Mouse (Mus musculus) left cerebral cortex, postnatal 10 days (tissue): Measurements from ENCODE around the gene Pak3. TPM values are rescaled to one million over a fixed set of nuclear protein-coding genes. Genes with fewer than 3 reads are reported as not detected.

Source experiments
- DNase-seq, 2 experiments: peaks; one replicate each; pipeline ENCODE4 v3.0.0; 2021 to 2022; ENCODE audit warnings: low spot score in 2 of 2, mixed read lengths in 1 of 2; ENCODE audit errors: extremely low spot score in 1 of 2
- intact Hi-C: fragments of 180-260 bp; cut with DNase I; formaldehyde crosslinking; loops from one replicate; pipeline ENCODE4 v1.15.1; 2025
- total RNA-seq, 2 experiments: library from RNA; stranded (reverse); gene quantifications; 2 replicates each; pipeline ENCODE4 v1.2.3; 2021

Pak3 gene
- total RNA-seq, 2 experiments from 2014 or later, result 164 to 180 TPM

DNA sequence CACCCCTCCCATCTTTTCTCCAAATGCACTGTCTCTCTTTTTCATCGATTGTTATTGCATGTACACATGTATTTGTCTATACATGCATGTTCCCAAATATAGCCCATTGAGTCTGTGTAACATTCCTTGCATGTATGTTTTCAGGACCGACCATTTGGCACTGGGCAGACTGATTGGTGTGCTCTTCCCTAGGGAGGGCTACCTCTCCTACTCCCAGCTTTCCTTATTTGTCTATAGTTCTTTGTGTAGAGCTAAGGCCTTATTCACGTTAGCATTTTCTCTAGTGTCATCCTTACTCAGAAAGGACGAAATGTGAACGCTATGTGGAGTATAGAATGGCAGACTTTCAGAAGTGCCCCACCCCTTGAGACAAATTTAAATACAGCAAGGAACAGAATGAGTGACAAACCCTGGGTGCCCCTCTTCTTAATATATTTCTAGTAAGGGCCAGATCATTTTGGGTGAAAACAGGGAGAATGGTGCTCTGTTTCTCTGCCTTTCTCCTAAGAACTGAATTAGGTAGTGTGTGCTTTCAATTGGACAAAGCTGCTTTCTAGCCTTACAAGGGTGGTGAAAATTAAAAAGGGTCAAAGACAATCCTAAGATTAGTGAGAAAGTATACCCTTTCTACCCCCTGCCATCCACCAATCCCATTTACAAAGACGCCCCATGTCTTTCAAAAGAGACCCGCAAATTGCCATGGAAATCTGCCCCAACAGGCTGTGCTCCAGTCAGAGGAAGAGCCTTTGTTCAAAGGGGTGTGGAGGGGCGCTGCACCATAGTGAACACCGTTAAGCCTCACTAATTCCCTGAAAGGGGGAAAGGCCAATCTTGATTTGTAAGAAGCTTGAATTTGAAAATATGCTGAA, 136.2 kb downstream of the Pak3 start:
- DNase-seq, result no peak
- intact Hi-C loops, result no loop called here

DNA sequence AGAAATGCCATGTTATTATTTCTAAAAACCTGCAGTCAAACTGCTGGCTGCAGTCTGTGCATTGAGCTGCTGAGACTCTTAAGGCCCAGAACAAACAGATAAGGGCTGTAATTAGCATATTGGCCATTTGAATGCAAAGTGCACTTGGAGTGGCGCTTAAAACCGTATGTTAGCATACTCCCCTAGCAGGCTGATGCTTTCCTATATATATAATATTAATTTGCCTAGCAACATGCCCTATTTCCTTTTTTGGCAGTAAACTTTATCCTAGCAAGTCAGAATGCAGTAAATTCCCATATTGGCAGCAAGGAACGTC, 136.7 kb downstream of the Pak3 start:
- no peak for DNase-seq
- intact Hi-C loops, result no loop called here

DNA sequence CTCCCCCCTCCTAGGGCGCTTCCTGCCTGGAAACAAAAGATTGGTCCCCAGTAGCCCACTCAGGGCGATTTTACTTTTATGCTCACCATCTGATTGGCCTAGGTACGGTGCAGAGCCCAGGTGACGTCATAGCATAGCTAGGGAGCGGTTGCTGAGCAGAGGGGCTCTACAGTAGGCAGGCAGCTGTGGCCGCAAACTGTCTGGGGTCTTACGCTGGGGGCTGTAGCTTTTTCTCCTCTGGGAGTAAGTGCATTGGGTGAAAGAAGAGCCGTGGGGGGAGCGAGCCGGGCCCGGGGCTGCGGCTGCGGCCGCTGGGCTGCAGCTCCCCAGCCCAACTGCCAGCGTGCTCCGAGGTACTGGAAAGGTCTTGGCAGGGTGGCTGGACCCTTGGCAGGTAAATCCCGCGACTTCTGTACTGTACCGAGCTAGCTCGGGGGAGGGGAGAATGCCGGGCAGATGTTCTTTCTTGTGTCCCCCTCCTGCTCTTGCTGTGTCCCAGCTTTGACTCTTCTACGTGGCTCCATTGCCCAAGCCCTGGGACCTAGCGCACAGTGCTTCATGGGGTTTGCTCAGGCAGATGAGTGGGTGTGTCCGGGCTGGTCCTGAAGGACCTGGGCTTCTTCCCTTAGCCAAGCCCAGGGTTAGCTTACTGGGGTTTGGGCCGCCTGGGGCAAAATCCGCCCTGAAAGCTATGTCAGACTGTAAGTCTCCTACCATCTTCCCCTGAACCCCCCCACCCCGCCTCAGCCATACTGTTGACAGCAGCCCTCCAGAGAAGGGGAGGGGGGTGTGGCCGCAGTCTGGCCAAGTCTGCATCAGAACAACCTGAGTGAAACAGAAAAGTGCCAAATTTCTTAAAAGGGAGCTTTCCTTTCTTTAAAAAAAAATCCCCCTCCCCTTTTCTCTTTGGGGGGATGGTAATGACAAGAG, 146.1 kb downstream of the Pak3 start:
- intact Hi-C loops, result loop anchor here (5.0 kb wide), 2 partner anchors 147 to 202 kb away; partner anchors contain the start of gene Pak3
- DNase-seq, result peak; percentile 45 to 49

DNA sequence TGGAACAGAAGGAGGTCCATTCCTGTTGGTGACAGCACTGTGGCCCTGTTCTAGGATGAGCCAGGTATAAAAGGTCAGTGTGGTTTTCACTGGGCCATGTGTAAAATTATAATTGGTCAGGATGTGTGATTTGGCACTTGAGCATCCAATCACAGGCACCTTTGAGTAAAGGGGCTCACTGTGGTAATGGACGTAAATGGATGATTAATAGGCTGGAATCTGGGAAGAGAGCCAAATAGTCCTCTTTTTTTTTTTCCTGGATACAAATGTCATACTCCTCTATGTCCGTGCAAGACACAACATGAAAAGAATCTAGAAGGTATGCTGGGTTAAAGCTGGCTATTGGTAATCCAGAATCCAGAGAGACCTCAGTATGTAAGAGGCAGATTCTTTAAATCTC, 147.4 kb downstream of the Pak3 start:
- no peak for DNase-seq
- intact Hi-C loops, result loop anchor here (5.0 kb wide), 2 partner anchors 148 to 203 kb away; partner anchors contain the start of gene Pak3

DNA sequence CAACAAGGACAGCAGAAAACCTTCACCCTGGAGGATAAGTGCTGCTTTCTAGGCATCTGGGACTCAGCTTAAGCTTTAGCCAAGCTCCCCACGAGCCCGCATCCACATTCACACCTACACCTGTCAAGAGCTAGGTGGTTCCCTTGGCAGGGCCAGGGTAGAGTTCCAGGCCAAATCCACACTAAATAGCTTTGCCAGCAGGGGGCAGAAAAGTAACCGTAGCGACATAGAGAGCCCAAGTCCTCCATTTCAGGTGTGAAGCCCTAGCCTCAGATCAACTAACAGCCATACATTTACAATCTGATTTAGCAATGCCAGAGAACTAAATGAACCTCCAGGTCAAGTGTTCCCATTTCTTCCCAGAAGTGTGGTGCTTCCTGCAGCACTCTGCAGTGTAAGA, 148.6 kb downstream of the Pak3 start:
- intact Hi-C loops, result loop anchor here (5.0 kb wide), 2 partner anchors 150 to 205 kb away; partner anchors contain the start of gene Pak3
- DNase-seq, result no peak

DNA sequence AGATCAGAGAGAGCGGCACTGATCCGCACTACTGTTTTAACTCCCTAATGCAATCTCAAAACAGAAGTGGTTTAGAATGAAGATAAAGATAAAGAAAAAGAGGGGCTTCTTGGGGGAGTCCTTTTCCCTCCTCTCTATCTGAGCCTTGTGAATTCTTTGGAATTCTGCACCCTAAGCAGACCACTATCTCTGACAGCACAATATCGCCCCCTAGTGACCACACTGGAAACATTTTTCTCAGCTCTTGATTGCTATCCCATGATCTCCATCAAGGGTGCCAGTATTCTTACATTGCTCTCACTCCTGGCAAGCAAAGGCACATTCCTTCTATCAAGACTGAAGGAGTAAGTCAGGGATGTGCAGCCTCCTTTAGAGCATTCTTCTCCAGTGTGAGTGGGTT, 149.9 kb downstream of the Pak3 start:
- intact Hi-C loops, result loop anchor here (5.0 kb wide), 2 partner anchors 151 to 206 kb away; partner anchors contain the start of gene Pak3
- DNase-seq, result peak; percentile 31 to 46

DNA sequence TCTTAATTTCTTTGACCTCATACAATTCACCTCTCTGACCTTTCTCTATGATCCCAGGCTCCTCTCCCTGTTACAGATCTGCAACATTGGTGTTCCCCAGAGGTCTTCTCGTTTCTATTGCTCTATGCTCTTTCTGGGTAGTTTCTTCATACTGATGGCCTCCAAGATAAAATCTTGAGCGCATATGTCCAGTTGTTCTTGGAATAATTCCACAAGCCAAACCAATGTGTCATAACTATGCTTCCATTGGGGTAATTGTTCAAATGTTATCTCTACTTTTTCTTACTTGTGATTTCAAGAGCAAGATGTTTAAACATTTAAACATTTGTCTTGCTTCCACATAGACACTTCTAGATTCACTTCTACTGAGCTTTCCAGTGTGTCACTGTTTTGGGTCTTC, 160.2 kb downstream of the Pak3 start:
- intact Hi-C loops, result no loop called here
- no peak for DNase-seq

DNA sequence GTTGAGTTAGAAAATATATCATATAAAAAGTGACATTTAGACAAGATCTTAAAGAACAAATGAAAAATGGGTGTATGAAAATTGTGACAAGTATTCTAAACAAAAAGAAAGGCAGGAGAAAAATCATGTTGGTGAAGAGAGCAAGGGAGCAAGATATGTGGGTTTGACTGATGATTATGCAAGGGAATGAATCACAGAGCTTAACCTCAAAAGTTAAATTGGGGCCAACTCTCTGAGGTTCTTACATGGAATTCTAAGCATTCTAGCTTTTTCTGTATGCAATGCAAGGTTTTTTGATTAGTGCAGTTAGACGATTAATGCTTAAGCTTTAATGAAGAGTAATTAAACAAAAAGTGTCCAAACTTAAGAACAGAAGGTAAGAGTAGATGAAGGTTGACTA, 203.9 kb downstream of the Pak3 start:
- intact Hi-C loops, result no loop called here
- no peak for DNase-seq

DNA sequence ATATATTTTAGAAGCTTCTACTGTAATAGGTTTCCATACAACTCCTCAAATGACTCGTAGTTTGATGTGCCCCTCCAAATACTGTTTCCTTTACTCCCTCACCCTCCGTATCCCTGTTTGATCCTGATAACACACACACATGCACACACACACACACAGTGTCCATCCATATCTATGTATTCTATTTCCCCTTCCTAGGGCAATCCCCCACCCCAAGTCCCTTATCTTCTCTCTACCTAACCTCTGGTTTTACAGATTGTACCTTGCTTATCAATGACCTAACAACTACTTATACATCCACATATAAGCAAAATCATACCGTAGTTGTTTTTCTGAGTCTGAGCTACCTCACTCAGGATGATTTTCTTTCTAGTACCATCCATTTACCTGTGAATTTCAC, 207.0 kb downstream of the Pak3 start:
- intact Hi-C loops, result no loop called here

DNA sequence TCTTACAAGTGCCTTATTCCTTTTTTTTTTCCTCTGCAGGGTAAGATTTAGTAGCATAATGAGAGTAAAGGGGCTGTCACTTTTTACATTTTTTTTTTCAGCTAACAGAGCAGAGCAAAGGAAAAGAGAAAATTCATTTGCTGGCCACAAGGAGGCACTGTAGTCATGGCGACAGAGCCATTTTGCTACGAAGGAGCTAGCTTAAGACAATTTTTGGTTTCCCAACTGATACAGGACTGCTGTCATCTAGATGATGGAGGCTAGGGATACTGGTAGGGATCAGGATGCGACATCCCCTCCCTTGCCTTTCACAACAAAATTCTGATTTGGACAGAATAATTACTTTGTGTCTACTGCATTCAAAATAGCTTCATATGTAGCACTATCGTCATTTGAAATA, 217.6 kb downstream of the Pak3 start:
- intact Hi-C loops, result loop anchor here (5.0 to 10.0 kb wide), 2 partner anchors 261 to 559 kb away; no protein-coding TSS in a partner anchor
- peak; percentile 2 to 21 for DNase-seq

More for the DNA sequence above, 207.0 kb downstream of the Pak3 start:
- DNase-seq, result no peak

DNA sequence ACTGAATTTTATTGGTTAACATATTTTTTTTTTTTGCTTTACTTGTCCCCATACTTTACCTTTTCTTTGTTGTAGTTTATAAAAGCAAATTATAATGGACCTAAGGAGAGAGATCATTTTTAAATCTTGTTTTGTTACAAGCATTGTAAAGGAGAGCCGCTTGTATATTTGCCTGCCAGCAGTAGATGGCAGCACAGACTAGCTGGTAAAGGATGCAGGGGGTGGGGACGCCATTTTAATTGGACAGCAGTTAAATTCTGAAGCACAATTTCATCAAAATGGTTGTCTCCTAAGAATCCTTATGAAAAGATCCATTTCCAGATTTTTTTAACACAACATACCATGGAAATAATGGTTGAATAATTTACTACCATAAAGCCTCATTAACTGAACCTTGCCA, 220.8 kb downstream of the Pak3 start:
- intact Hi-C loops, result loop anchor here (5.0 to 10.0 kb wide), 2 partner anchors 258 to 556 kb away; no protein-coding TSS in a partner anchor
- DNase-seq, result peak; percentile 18 to 28

DNA sequence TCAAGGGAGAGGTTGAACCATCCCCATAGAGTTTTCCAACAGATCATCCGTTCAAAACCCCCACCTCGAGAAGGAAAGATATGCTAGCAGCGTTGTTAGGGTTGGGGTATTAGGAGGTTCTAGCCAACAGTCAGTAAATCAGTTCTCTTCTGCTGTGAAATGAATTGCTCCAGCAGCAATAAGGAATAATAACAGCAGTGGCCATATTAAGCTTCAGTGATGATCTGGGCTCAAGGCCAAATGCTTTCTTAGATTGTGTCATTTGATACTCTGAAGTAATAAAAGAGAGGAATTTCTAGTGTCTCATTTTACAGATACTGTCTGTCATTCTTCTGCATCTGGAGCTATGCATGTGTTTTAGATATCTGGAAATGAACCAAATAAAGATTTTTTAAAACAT, 244.2 kb downstream of the Pak3 start:
- DNase-seq, result no peak
- intact Hi-C loops, result no loop called here

DNA sequence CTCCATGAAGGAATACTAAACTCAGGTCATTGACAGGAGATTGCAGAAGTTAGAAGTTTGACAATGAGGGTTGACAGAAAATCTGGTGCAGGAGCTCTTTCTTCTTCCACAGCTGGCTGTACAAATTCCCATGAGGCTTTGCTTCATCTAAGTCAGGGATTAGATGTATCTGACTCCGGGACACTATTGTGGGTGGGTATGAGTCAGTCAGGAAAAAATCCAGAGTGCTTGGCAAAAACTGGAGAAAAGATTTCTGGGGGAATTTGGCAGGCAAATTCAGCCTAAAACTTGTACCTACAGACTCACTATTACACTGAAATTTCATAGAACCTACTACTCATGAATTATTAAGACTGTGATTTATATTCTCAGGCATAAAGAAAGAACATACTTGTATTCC, 297.6 kb downstream of the Pak3 start:
- intact Hi-C loops, result no loop called here
- no peak for DNase-seq

DNA sequence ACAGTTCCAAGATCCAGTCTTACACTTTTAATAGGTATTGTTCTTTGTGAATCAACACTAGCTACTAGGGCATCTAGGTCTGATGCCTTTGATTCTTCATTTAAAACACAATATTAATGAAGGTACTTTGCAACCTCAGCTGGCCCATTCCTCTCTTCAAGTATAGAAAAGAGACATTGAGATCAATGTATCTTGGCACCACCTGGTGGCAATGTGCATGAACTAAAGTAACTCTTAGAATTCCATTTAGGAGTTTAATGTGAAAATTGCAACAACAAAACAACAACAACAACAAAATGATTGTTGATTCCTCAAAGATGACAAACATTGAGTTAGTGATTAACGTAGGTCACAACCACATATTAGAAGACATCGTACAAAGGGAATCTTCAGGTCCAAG, 300.6 kb downstream of the Pak3 start:
- no peak for DNase-seq
- intact Hi-C loops, result no loop called here

DNA sequence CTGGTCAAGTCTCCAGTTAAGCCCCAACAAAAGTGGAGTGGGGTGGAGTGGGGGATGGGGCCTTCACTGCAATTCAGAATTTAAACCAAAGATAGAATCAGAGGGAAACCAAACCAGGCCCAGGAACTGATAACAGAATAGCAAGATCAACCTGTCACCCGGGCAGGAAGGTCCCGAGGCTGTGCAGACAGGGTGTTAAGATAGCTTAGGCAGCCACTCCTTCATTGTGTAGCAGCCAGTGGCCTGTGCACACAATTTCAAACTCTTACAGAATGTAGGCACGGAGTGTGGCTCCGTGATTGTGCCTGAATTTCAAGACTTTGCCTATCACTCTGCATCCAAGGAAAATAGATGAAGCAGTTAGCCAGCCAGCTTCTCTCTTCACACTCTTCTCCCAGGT, 308.1 kb downstream of the Pak3 start:
- DNase-seq, result no peak
- intact Hi-C loops, result no loop called here

DNA sequence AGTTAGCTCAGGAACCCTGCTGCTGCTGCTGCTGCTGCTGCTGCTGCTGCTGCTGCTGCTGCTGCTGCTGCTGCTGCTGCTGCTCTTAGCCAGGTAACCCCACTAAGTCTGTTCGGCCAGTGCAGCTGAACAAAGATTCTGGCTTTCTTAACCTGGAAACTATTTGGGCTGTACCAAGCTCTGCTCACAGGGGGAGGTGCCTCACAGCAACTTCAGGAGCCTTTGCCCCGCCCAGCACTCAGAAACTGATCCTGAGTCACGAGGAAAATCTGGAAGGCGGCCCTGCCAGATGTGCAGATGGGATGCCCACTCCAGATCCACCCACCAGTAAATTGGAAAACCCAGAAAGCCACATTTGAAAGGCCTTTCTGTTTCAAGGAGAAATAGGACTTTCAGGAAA, 308.8 kb downstream of the Pak3 start, which contains the start of gene Capn6:
TSS of gene Capn6 (minus strand) at position 203 of the 400 bp plus-strand sequence.
- intact Hi-C loops, result no loop called here
- peak in 1 of 2 experiments; percentile 26 for DNase-seq

DNA sequence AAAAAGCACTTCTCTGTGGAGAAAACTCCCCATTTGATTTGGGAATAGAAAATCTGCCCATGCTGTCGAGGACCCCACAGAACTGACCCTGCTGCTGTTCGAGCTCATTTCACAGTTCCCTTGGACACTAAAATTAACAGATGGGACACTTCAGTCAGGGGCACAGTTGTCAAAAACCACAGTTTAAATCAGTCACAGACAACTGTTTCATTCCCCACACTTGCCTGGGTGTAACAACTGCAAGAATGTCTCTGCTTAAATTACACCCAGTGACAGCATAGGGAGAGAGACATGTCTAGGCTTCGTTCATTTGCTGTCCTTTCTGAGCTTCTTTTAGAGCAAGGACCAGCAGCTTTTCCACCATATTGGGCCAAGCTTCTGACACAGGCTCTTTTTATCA, 328.2 kb downstream of the Pak3 start:
- intact Hi-C loops, result no loop called here
- DNase-seq, result no peak
